In genomic region chr14:8317194-8318097, GRCm38 (mm10) we compare ENCODE assay signal across 8 mouse cellular contexts. TPM values are rescaled to one million over a fixed set of nuclear protein-coding genes. Genes with fewer than 3 reads are reported as not detected.
DNase-seq lines count a peak whose midpoint lies in the region; ATAC-seq and TF ChIP-seq lines count a peak whose summit lies in the region.

TSS of gene Fam107a (minus strand) at chr14:8318023.

- peaks cover 11% of the 10 kb centered on the region; the same call in 1 of the 2 replicates for H3K4me1 ChIP-seq in kidney, adult 2 months (ENCODE audit: control insufficient read depth, insufficient read depth, low read length)
- H3K4me1 ChIP-seq in forebrain, embryonic 11.5 days (replicated peaks; ENCODE audit: control insufficient read depth, insufficient read depth, low read length): peaks cover 16% of the 10 kb centered on the region; the same call in 1 of the 2 replicates
- peaks cover 25% of the 10 kb centered on the region for H3K4me1 ChIP-seq in kidney, embryonic 16.5 days (ENCODE audit: insufficient read depth, low read length)
- peaks cover 18% of the 10 kb centered on the region for H3K4me1 ChIP-seq in midbrain, embryonic 15.5 days

- TF ChIP-seq CTCF in kidney, adult 2 months (conservative IDR thresholded peaks at IDR 0.05; ENCODE audit: insufficient read depth, insufficient read length, low read depth, low read length): no peak

- H3K9me3 ChIP-seq in forebrain, embryonic 11.5 days (ENCODE audit: control insufficient read depth, low read length): no peaks in the 10 kb centered on the region
- no peaks in the 10 kb centered on the region for H3K9me3 ChIP-seq in kidney, embryonic 16.5 days (ENCODE audit: low read length)
- no peaks in the 10 kb centered on the region for H3K9me3 ChIP-seq in midbrain, embryonic 15.5 days

- H3K9ac ChIP-seq in forebrain, embryonic 11.5 days (ENCODE audit: low read length): no peak within 1 kb of the TSS
- H3K9ac ChIP-seq in kidney, embryonic 16.5 days (replicated peaks; ENCODE audit: low read length): peak within 1 kb of the TSS; percentile 48
- no peak within 1 kb of the TSS; the same call in 1 of the 2 replicates for H3K9ac ChIP-seq in midbrain, embryonic 15.5 days

- peak within 1 kb of the TSS; percentile 91 for H3K27ac ChIP-seq in kidney, adult 2 months (ENCODE audit: insufficient read depth, low read depth, low read length)
- no peak within 1 kb of the TSS for H3K27ac ChIP-seq in forebrain, embryonic 11.5 days (ENCODE audit: low read depth, low read length)
- 0 out of 2 replicates have a peak within 1 kb of the TSS, but pooled peaks have one; percentile 2 for H3K27ac ChIP-seq in kidney, embryonic 16.5 days (ENCODE audit: low read length)
- no peak within 1 kb of the TSS for H3K27ac ChIP-seq in midbrain, embryonic 15.5 days

- H3K27me3 ChIP-seq in kidney, adult 2 months (replicated peaks; ENCODE audit: control insufficient read depth, insufficient read depth, low read length): no peaks in the 10 kb centered on the region
- H3K27me3 ChIP-seq in forebrain, embryonic 11.5 days (ENCODE audit: control insufficient read depth, insufficient read depth, low read length): peaks cover 28% of the 10 kb centered on the region
- H3K27me3 ChIP-seq in kidney, embryonic 16.5 days (ENCODE audit: insufficient read depth, low read length): peaks cover 16% of the 10 kb centered on the region
- peaks cover 38% of the 10 kb centered on the region for H3K27me3 ChIP-seq in midbrain, embryonic 15.5 days (replicated peaks)

- peak within 1 kb of the TSS; percentile 44 for H3K4me2 ChIP-seq in forebrain, embryonic 11.5 days (ENCODE audit: low read depth, low read length, severe bottlenecking)
- H3K4me2 ChIP-seq in kidney, embryonic 16.5 days (replicated peaks; ENCODE audit: low read depth, low read length): peak within 1 kb of the TSS; percentile 46
- peak within 1 kb of the TSS; percentile 56 for H3K4me2 ChIP-seq in midbrain, embryonic 15.5 days

- no peaks in the 10 kb centered on the region for H3K36me3 ChIP-seq in kidney, adult 2 months (ENCODE audit: control insufficient read depth, insufficient read depth, low read length)
- no peaks in the 10 kb centered on the region for H3K36me3 ChIP-seq in forebrain, embryonic 11.5 days (ENCODE audit: control insufficient read depth, insufficient read depth, low read length)
- no peaks in the 10 kb centered on the region for H3K36me3 ChIP-seq in kidney, embryonic 16.5 days (ENCODE audit: insufficient read depth, low read length)
- no peaks in the 10 kb centered on the region for H3K36me3 ChIP-seq in midbrain, embryonic 15.5 days (replicated peaks)

- TF ChIP-seq POLR2A in kidney, adult 2 months (IDR thresholded peaks at IDR 0.05; ENCODE audit: low read depth, low read length): no peak

- 21% methylated on average over 41 of the region's 41 CpGs for WGBS in kidney, adult 2 months
- WGBS in forebrain, embryonic 11.5 days: 14% methylated on average over 41 of the region's 41 CpGs
- 11% methylated on average over 41 of the region's 41 CpGs for WGBS in kidney, embryonic 16.5 days
- WGBS in midbrain, embryonic 15.5 days: 11% methylated on average over 41 of the region's 41 CpGs

- peak; percentile 57; the same call in 1 of the 2 replicates for ATAC-seq in forebrain, embryonic 11.5 days (replicated peaks; ENCODE audit: low FRiP score)
- peak; percentile 72 for ATAC-seq in kidney, embryonic 16.5 days (ENCODE audit: low FRiP score, low TSS enrichment)
- peak; percentile 74 for ATAC-seq in midbrain, embryonic 15.5 days (replicated peaks)

- DNase-seq in kidney, adult 2 months: no peak
- DNase-seq in kidney, adult 9 months: no peak
- DNase-seq in forebrain, embryonic 11.5 days (ENCODE audit: low spot score): peak; percentile 59
- no peak for DNase-seq in ovary, adult 18-20 months (ENCODE audit: low spot score)
- DNase-seq in urinary bladder, adult 18-20 months (ENCODE audit: low spot score in 2 of 2): no peak
- DNase-seq in thymus, postnatal 4 days: no peak

- H3K4me3 ChIP-seq in kidney, adult 2 months (ENCODE audit: insufficient read depth, low read depth, low read length): peak within 1 kb of the TSS; percentile 53
- H3K4me3 ChIP-seq in forebrain, embryonic 11.5 days (ENCODE audit: low read depth, low read length): peak within 1 kb of the TSS; percentile 15; the same call in 1 of the 2 replicates
- H3K4me3 ChIP-seq in kidney, embryonic 16.5 days (ENCODE audit: low read length): peak within 1 kb of the TSS; percentile 26
- peak within 1 kb of the TSS; percentile 34 for H3K4me3 ChIP-seq in midbrain, embryonic 15.5 days

RNA-seq across cellular contexts. Expression of gene Fam107a, which starts in this region (rescaled TPM):
- polyA plus RNA-seq in kidney, adult 2 months (2012; rRNA removed): 119 and 151 TPM in 2 replicates
- polyA plus RNA-seq in forebrain, embryonic 11.5 days (2014; fragmentation: Nextera tagmentation; extraction: Ambion mirVana): 0.29 and 0.49 TPM in 2 replicates
- 7.8 TPM in 2 replicates for polyA plus RNA-seq in kidney, embryonic 16.5 days (2015; fragmentation: Nextera tagmentation; extraction: Ambion mirVana)
- polyA plus RNA-seq in midbrain, embryonic 15.5 days (2015; fragmentation: Nextera tagmentation; extraction: Ambion mirVana): 0.66 and 0.68 TPM in 2 replicates

Comparison
In these comparisons a context has a peak if more than half of its experiments do, and no peak if none do; other contexts are left out.
1. RNA of gene Fam107a (polyA plus RNA-seq): 119 to 151 TPM in kidney, adult 2 months; 7.8 TPM in kidney, embryonic 16.5 days, 0.66 to 0.68 TPM in midbrain, embryonic 15.5 days and 0.29 to 0.49 TPM in forebrain, embryonic 11.5 days; every median in the first group is over 10 times any median in the second.
2. Peak in DNase-seq, ATAC-seq, H3K4me3 ChIP-seq and H3K4me2 ChIP-seq in forebrain, embryonic 11.5 days; RNA of the gene not detected or under 1 TPM.
3. Peak in ATAC-seq, H3K4me3 ChIP-seq and H3K4me2 ChIP-seq in midbrain, embryonic 15.5 days; RNA of the gene not detected or under 1 TPM.
4. H3K27ac ChIP-seq: peak in kidney, adult 2 months (single experiment) and kidney, embryonic 16.5 days (single experiment); none in forebrain, embryonic 11.5 days (single experiment) and midbrain, embryonic 15.5 days (single experiment).
5. Peak in every context shown above with its lines, with median percentiles within 50 percentile points of each other: H3K4me3 ChIP-seq, ATAC-seq and H3K4me2 ChIP-seq.